Mouse (Mus musculus) ES-Bruce4 (cell line): ENCODE results near the gene Adig. TPM values are rescaled to one million over a fixed set of nuclear protein-coding genes. Genes with fewer than 3 reads are reported as not detected.
A peak's percentile ranks its signal among the peaks of the same experiment; 100 is the strongest.

Source experiments
- H3K27ac ChIP-seq: 2 replicates; pipeline ENCODE4 v1.5.1; 2012; ENCODE audit warnings: low read length, inconsistent platforms; ENCODE audit not compliant: insufficient read depth
- H3K27me3 ChIP-seq: 2 replicates; pipeline ENCODE4 v1.6.1; 2012; ENCODE audit warnings: mild to moderate bottlenecking, low read length, inconsistent platforms; ENCODE audit not compliant: control insufficient read depth, poor library complexity, insufficient read depth, severe bottlenecking
- H3K36me3 ChIP-seq: 2 replicates; pipeline ENCODE4 v1.6.1; 2012; ENCODE audit warnings: inconsistent platforms, mild to moderate bottlenecking, low read length, moderate library complexity; ENCODE audit not compliant: control insufficient read depth, poor library complexity, insufficient read depth, severe bottlenecking
- H3K4me1 ChIP-seq: one replicate; pipeline ENCODE4 v1.8.1; 2011; ENCODE audit warnings: low read length; ENCODE audit not compliant: control insufficient read depth, insufficient read depth
- H3K4me3 ChIP-seq: 2 replicates; pipeline ENCODE4 v1.5.1; 2011; ENCODE audit warnings: low read depth, mild to moderate bottlenecking, low read length
- H3K9ac ChIP-seq: 2 replicates; pipeline ENCODE4 v1.6.1; 2012; ENCODE audit warnings: low read depth, mild to moderate bottlenecking, inconsistent platforms; ENCODE audit not compliant: poor library complexity, severe bottlenecking
- H3K9me3 ChIP-seq: replicated peaks from 2 replicates; pipeline ENCODE4 v1.6.1; 2012; ENCODE audit warnings: mild to moderate bottlenecking, low read length, inconsistent platforms; ENCODE audit not compliant: control insufficient read depth, poor library complexity, insufficient read depth, severe bottlenecking
- CTCF ChIP-seq: IDR thresholded peaks from one replicate; pipeline ENCODE4 v1.8.1; 2011; ENCODE audit warnings: low read depth, low read length
- EP300 ChIP-seq: IDR thresholded peaks from 2 replicates; pipeline ENCODE4 v1.6.1; 2011; ENCODE audit warnings: low read depth, low read length; ENCODE audit not compliant: insufficient read depth
- POLR2A ChIP-seq: IDR thresholded peaks from one replicate; pipeline ENCODE4 v1.8.1; 2011; ENCODE audit warnings: low read length; ENCODE audit not compliant: insufficient read depth
- polyA plus RNA-seq: library from polyadenylated mRNA; stranded (reverse); fragments of >200 nt; gene quantifications from 2 replicates; pipeline ENCODE4 v1.2.4, GENCODE M21; 2011; ENCODE audit warnings: low read depth; ENCODE audit not compliant: missing spikeins, insufficient read depth, insufficient read length

Gene Adig
- polyA plus RNA-seq, 1 experiment = not detected

GRCm38 (mm10) chr2:158550067-158550466 is 47.7 kb downstream of the Adig start:
- no peaks in the 10 kb centered on the region for H3K27me3 ChIP-seq
- TF ChIP-seq POLR2A (no peak), CTCF (peak; percentile 78), EP300 (no peak)
- H3K27ac ChIP-seq = no peak overlapping the region
- H3K4me1 ChIP-seq = peaks cover 2% of the 10 kb centered on the region
- no peak overlapping the region for H3K9ac ChIP-seq
- H3K4me3 ChIP-seq = no peak overlapping the region
- no peaks in the 10 kb centered on the region for H3K9me3 ChIP-seq
- H3K36me3 ChIP-seq = no peaks in the 10 kb centered on the region

DNA sequence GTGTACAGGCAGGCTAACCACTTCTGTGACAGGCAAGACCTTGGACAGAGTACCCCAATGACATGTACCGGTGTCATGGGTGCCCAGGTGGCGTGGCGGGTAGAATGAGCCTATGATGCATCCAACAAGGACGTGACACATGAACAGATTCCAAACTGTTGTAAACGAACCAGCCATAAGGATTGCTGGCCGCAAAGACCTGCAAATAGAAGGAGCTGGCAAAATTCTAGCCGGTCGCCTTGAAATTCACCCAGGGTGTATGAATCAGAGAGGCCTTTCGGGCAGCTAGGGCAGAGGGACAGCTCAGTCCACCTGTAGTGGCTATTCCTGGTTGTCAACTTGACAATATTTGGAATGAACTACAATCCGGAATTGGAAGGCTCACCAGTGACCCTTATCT is 52.0 kb downstream of the Adig start:
- Histone ChIP-seq H3K4me1 (no peaks in the 10 kb centered on the region), H3K4me3 (no peak overlapping the region), H3K36me3 (no peaks in the 10 kb centered on the region), H3K27me3 (no peaks in the 10 kb centered on the region), H3K9ac (no peak overlapping the region), H3K9me3 (no peaks in the 10 kb centered on the region), H3K27ac (no peak overlapping the region)
- TF ChIP-seq EP300 = no peak
- TF ChIP-seq POLR2A = no peak
- no peak for TF ChIP-seq CTCF

DNA sequence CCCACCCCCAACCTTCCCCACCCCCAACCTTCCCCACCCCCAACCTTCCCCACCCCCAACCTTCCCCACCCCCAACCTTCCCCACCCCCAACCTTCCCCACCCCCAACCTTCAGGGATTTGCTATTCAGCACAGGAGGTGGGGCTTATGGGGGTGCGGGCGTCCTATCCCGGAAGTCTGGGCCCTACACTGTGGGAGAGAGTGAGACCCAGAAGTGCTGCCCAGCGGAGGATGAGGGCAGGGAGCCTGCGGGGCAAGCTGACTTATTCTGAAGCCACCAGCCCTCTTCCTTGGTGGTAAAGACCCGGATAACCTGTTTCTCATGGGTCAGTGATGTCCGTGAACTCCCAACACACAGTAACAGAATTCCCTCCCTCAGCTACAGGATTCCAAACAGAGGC is 52.8 kb downstream of the Adig start:
- Histone ChIP-seq H3K4me1 (no peaks in the 10 kb centered on the region), H3K36me3 (no peaks in the 10 kb centered on the region), H3K9ac (0 out of 2 replicates have a peak overlapping the region, but pooled peaks have one; percentile 5), H3K27me3 (no peaks in the 10 kb centered on the region), H3K27ac (no peak overlapping the region), H3K9me3 (no peaks in the 10 kb centered on the region), H3K4me3 (peak overlapping the region; percentile 62)
- TF ChIP-seq EP300 (no peak), POLR2A (no peak), CTCF (no peak)

DNA sequence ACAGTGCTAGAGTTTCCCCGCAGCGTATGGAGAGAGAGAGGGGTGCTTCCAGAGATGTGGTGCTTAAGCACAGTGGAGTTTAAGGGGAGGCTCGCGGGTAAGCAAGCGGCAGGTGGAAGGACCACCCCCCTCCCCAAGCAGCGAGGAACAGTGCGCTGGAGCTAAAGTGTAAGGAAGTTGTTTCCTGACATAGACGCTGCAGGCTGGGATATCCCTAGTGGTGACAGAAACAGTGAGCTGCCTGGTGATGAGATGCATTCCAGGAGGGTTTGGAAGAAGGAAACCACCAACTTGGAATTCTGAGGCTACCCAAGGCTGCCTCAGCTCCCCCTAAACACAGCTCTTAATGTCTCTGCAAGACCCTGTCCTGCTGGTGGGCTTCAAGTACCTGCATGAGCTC is 53.4 kb downstream of the Adig start:
- Histone ChIP-seq H3K36me3 (no peaks in the 10 kb centered on the region), H3K4me1 (no peaks in the 10 kb centered on the region), H3K4me3 (peak overlapping the region; percentile 62), H3K27ac (no peak overlapping the region), H3K9me3 (no peaks in the 10 kb centered on the region), H3K9ac (0 out of 2 replicates have a peak overlapping the region, but pooled peaks have one; percentile 5), H3K27me3 (no peaks in the 10 kb centered on the region)
- TF ChIP-seq EP300 = no peak
- TF ChIP-seq CTCF = no peak
- no peak for TF ChIP-seq POLR2A

- H3K27ac ChIP-seq = no peak overlapping the region
- H3K27me3 ChIP-seq = no peaks in the 10 kb centered on the region
- TF ChIP-seq EP300 = no peak
- TF ChIP-seq POLR2A = no peak
- peak; percentile 64 for TF ChIP-seq CTCF
- H3K9me3 ChIP-seq = no peaks in the 10 kb centered on the region
- no peaks in the 10 kb centered on the region for H3K36me3 ChIP-seq
- peak overlapping the region; percentile 62 for H3K4me3 ChIP-seq
- no peaks in the 10 kb centered on the region for H3K4me1 ChIP-seq
- H3K9ac ChIP-seq = no peak overlapping the region
Observed at GRCm38 (mm10) chr2:158556225-158556624, 53.8 kb downstream of the Adig start.

GRCm38 (mm10) chr2:158556750-158557149 is 54.3 kb downstream of the Adig start:
- Histone ChIP-seq H3K27ac (no peak overlapping the region), H3K9me3 (no peaks in the 10 kb centered on the region), H3K36me3 (no peaks in the 10 kb centered on the region), H3K27me3 (no peaks in the 10 kb centered on the region), H3K9ac (no peak overlapping the region), H3K4me1 (no peaks in the 10 kb centered on the region), H3K4me3 (no peak overlapping the region)
- TF ChIP-seq POLR2A = no peak
- no peak for TF ChIP-seq CTCF
- no peak for TF ChIP-seq EP300

Other genes with a start within 250 kb of the Adig start
- not detected in 2 replicates for gene Bpi, start 244.5 kb upstream of the Adig start, polyA plus RNA-seq
- gene Lbp, start 196.1 kb upstream of the Adig start, polyA plus RNA-seq = 0.43 and 0.46 TPM in 2 replicates
- gene Snhg11, start 127.0 kb upstream of the Adig start, polyA plus RNA-seq = 39.8 and 41.0 TPM in 2 replicates
- 54.6 and 57.7 TPM in 2 replicates for gene Ralgapb, start 92.8 kb upstream of the Adig start, polyA plus RNA-seq
- not detected in 2 replicates for gene Arhgap40, start 10.2 kb downstream of the Adig start, polyA plus RNA-seq
- not detected in 2 replicates for gene Slc32a1, start 108.2 kb downstream of the Adig start, polyA plus RNA-seq
- 12.5 and 12.8 TPM in 2 replicates for gene Actr5, start 122.3 kb downstream of the Adig start, polyA plus RNA-seq
- 3.2 and 3.7 TPM in 2 replicates for gene Ppp1r16b, start 162.8 kb downstream of the Adig start, polyA plus RNA-seq